Mouse (Mus musculus): ENCODE measurements around the gene Rad50.

Gene Rad50

DNA sequence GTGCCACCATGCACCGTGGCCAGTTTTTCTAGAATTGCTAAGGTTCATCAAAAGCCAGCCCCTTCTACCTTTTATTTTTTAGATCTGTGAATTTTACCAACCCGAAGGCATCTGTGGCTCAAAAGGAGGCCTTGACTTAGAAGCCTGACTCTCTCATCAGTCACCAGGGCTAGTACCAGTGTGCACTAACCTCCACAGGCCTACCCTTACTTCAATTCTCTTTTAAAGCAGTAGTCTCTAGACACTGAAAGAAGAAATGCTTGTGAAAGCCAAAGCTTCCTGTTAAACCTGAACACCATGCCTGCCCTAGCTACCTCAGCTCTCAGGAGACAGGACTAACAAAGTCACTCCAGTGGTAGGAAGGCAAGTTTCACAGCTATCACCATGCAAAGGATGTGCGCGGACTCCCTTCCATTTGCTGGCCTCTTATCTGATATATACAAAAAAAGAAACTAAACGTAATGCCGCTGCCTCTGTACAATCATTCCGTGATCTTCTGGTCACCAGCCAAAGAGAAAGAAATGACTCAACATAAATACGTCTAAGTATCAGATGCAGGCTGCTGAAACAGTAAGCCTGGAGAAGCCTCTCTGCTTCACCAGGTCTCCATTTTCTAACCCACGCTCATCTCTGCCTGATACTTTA, 50.4 kb downstream of the Rad50 start:
- CTCF ChIA-PET = no interaction called here

DNA sequence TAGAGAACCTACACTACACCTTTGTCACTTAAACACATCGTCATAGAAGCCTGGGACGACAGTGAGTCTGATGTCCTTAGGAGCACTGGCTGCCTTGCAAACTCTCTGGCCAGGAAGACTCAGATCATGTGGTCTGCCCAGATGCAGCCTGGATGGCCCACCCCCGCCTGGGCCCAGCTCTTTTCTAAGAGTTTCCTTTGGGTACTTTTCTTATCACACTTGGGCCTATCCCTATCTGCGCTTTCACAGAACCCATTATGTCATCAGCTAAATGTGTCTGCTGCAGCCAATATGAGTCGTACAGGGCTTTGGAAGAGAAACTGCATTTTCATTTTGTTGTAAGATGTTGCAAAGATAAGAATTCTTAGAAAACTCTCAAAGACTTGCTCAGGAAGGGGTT, 52.1 kb downstream of the Rad50 start:
- ChIA-PET CTCF (no interaction called here), POLR2A (no interaction called here)

More for the DNA sequence above, 50.4 kb downstream of the Rad50 start:
- POLR2A ChIA-PET = no interaction called here

DNA sequence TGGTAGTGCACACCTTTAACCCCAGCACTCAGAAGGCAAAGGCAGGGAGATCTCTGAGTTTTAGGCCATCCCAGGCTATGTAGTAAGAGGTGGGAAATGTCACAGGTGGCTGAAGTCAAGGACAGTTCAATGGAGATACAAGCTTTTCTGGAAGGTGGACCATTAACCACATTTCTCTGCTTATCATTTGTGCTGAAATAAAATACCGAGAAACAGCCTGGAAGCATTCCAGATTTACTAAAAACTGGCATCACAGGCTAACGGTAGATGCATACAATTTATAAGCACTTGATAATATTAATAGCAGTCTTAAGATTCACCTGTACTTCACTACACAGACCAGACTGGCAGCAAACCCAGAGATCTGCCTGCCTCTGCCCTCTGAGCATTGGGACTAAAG, 54.7 kb downstream of the Rad50 start:
- ChIA-PET CTCF (no interaction called here), POLR2A (no interaction called here)

DNA sequence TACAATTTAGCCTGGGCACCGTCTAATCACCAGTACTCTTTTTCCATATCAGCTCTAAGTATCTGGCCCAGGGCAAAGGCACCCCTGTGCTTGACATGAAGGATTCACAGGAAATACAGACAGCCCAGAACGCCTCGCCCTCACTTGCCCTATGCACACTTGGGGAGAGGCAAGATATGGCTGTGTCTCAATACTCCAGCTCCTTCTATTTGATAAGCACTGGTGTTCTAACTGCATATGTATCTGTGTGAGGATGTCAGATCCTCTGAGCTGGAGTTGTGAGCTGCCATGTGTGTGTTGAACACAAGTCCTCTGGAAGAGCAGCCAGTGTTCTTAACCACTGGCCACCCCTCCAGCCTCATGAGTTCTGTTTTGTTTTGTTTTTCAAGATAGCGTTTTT, 55.7 kb downstream of the Rad50 start:
- POLR2A ChIA-PET = interaction anchor here in 1 of 4 experiments (1.6 kb wide), 1 partner anchor 18 kb away, joined by 4 read pairs; no protein-coding TSS in a partner anchor
- CTCF ChIA-PET = interaction anchor here in 1 of 4 experiments (0.6 to 1.2 kb wide), 3 partner anchors 24 to 181 kb away, joined by 3 to 4 read pairs (median 3); partner anchors contain the start of gene Gm9837

DNA sequence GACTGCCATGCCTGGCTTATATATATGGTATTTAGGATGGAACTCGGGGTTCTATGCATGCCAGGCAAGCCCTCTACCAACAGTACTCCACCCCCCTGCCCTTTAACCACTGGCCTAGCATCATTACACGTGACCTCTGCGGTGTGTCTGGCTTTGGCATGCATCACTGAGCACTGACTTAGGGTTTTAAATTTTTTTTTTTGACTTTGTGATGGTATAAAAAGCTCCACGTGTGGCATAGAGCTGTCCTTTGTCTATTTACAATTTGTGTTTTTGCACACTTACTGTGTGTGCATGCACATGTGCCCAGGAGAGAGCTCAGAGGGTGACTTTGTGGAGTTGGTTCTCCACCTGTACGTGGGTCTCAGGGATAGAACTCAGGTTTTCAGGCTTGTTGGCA, 63.1 kb downstream of the Rad50 start:
- POLR2A ChIA-PET = interaction anchor here in 2 of 4 experiments (0.6 to 1.2 kb wide), 2 partner anchors 16 to 174 kb away, joined by 4 to 6 read pairs; partner anchors contain the start of gene Gm9837 (in 1 of the 2)
- CTCF ChIA-PET = no interaction called here

DNA sequence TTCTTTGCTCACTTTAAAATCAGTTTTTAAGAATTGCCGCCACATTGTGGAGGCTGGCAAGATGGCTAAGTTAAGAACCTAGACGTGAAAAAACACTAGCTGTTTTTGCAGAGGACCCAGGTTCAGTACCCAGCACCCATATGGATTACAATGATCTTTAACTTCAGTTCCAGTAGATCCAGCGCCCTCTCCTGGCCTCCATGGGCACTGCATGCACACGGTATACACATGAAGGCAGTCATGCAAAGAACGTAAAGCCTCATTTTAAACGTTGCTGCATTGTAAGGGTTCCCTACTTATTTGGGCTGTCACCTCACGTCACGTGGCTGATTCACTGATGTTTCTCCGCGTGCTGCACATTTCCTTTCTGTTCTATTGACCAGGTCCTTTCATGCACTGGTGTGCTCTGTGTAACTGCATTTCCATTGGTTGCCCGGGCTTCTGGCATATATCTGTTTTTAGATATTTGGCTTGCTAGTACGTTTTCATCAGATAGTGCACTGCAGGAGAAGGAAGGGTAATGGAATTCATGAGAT, 64.3 kb downstream of the Rad50 start:
- POLR2A ChIA-PET = no interaction called here
- CTCF ChIA-PET = interaction anchor here in 1 of 4 experiments (0.6 kb wide), 2 partner anchors 53 to 92 kb away, joined by 3 to 4 read pairs; no protein-coding TSS in a partner anchor

DNA sequence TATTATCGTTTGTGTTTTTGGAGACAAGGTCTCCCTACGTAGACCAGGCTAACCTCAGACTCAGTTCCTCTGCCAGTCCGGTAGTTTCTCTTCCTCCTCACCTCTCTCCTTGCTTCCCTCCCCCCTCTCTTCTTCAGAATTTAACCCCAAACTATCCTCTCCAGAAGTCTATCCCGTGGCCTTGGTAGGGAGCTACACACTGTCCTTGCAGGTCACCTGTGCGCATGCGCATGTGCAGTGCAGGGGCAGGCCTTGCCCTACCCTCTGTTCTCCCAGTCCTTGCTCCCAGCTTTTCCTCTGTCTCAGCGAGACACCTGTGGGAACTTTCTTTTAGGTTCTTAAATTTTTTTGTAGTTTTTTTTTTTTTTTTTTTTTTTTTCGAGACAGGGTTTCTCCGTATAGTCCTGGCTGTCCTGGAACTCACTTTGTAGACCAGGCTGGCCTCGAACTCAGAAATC, 69.3 kb downstream of the Rad50 start:
- ChIA-PET POLR2A (interaction anchor here in 3 of 4 experiments (0.7 to 1.6 kb wide), 9 partner anchors 9 to 1347 kb away, joined by 3 to 8 read pairs (median 4); partner anchors contain the start of gene Irf1 (in 1 of the 3)), CTCF (interaction anchor here in 3 of 4 experiments (0.7 to 2.4 kb wide), 7 partner anchors 10 to 379 kb away, joined by 3 to 10 read pairs (median 5); no protein-coding TSS in a partner anchor)

DNA sequence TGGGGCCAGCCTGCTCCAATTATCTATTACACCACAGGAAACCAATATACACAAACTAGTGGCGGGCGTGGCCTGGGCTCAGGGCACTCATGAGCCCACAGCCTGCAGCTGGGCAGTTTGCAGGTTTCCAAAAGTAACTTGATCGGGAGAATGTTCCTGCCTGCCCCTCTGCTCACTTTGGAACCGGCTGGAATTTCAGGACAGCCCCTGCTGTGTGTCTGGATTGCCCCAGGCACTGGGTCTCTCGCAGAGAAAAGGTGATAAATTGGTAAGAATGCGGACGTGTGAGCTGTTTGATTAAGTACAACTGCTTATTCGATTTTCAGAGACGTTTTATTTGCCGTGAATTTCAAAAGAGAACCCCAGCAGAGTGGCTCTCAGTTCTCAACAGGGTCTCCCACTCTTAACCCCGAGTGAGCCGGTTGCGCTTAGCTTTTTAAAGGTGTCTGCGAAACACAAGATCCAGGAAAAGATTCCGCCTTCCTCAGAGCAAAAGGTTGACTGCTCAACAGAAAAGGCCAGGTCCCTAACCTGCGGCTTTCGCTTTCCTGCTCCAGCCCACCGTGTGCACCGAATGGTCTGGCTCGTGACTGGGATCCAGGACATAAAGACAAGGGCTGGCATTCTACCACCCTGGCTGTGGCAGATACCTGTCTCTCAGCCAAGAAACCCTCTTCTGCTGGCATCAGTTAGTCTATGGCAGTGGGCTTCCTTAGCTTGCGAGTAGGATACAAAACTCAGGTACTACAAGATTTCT, 69.9 kb downstream of the Rad50 start:
- POLR2A ChIA-PET = interaction anchor here in 3 of 4 experiments (0.5 to 1.6 kb wide), 11 partner anchors 9 to 1346 kb away, joined by 3 to 8 read pairs (median 4); partner anchors contain the start of genes Irf1 (in 1 of the 3) and Rad50 (in 1 of the 3)
- CTCF ChIA-PET = interaction anchor here (0.6 to 2.4 kb wide), 13 partner anchors 9 to 1846 kb away, joined by 3 to 10 read pairs (median 5); no protein-coding TSS in a partner anchor

DNA sequence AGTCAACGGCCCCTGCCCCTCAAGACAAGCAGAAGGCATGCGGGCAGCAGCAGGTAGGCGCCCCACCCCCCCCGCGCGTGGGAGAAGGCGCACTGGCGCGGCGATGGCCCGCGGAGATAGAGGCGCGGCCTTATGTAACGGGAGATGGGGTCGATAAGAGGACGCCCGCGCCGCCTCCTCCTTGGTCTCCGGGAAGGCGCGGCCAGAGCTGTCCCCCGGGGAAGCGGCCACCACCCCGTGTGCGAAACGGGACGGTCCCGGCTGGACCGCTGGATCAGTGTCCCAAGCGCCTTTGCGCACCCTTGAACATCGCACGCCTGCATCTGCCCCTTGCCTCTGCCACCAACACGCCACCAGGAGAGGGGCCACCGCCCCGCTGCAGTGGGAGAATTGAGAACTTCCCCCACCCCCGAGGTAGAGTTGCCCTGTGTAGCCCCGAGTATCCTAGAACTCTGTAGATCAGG, 70.9 kb downstream of the Rad50 start:
- POLR2A ChIA-PET = interaction anchor here in 3 of 4 experiments (0.6 to 1.4 kb wide), 3 partner anchors 10 to 71 kb away, joined by 3 to 4 read pairs (median 3); partner anchors contain the start of gene Rad50 (in 1 of the 3)
- CTCF ChIA-PET = interaction anchor here in 3 of 4 experiments (0.6 to 2.4 kb wide), 8 partner anchors 9 to 1847 kb away, joined by 3 to 10 read pairs (median 4); no protein-coding TSS in a partner anchor

DNA sequence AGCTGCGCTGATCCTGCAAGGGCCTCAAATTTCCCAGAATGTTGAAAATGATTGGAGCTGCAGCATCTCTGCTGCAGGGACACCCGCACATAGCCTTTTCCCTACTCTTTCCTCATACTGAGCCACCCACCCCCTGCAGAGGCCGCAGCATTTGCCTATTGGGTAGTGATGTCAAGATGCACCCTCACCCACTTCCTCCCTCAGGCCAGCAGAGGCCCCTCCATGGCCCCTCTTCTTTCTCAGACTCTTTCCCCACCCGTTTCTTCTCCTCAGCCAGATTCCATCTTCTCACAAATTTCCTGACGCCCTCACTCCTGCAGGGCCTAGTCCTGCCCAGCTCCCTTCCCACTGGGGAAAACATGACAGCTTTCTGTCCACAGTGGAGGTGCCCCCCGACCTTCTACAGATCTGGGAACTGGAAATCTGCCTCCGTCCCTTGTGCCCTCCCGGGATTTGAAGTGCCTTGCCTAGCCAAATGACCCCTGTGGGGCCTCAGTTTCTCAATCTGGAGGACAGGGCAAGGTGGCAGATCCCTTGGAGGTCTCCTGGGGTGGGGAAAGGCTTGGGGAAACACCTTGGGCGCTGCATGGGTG, 71.4 kb downstream of the Rad50 start:
- POLR2A ChIA-PET = interaction anchor here in 2 of 4 experiments (0.5 to 0.6 kb wide), 2 partner anchors 12 to 170 kb away, joined by 3 read pairs; no protein-coding TSS in a partner anchor
- CTCF ChIA-PET = interaction anchor here in 3 of 4 experiments (0.6 to 1.9 kb wide), 3 partner anchors 8 to 165 kb away, joined by 3 to 9 read pairs (median 4); partner anchors contain the start of gene Gm9837 (in 1 of the 3)

DNA sequence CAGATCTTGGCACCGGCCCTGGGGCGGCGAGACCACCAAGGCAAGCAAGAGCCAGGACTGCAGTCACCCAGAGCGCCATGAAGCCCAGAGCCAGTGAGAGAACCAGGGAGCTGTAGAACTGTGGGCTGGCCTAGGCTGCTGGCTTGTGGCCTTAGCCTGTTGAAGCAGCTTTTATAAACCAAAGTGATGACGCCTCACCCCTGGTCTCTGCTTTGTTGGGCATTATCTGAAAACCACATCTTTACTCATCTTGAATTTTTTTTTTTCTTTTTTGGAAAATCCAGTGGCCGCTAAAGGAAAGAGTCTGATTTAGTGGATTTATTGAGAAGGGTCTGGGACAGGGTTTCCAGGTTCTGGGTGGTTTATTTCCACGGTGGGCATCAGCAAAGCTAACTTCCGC, 72.6 kb downstream of the Rad50 start, which contains the start of gene Il13:
Gene Il13 (minus strand): TSS at position 147 of the 400 bp plus-strand sequence.
- POLR2A ChIA-PET = interaction anchor here in 1 of 4 experiments (1.8 kb wide), 1 partner anchor 16 kb away, joined by 4 read pairs; no protein-coding TSS in a partner anchor
- CTCF ChIA-PET = interaction anchor here in 3 of 4 experiments (0.9 to 1.8 kb wide), 4 partner anchors 29 to 164 kb away, joined by 3 to 5 read pairs (median 4); partner anchors contain the start of gene Gm9837 (in 1 of the 3)

DNA sequence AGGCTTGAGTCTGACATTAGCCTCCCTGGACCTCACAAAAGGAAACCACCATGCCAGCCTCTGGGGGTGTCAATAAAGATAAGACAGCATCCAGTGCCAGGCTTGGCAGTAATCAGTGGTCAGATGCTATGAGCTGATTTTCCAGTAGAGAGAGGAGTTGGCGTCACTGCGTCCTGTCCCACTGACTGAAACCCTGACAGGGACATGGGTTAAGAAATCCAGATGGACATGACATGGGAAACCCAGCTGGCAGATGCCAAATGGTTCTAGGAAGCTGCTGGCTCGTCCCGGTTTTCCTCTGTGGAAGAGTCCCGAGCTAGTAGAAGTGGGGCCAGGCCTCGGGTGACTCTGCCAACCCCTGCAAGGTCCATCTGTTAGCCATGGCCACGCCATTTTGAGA, 73.5 kb downstream of the Rad50 start:
- POLR2A ChIA-PET = interaction anchor here in 1 of 4 experiments (1.8 kb wide), 1 partner anchor 17 kb away, joined by 4 read pairs; no protein-coding TSS in a partner anchor
- CTCF ChIA-PET = interaction anchor here in 3 of 4 experiments (0.9 to 1.8 kb wide), 7 partner anchors 28 to 163 kb away, joined by 3 to 5 read pairs (median 3); partner anchors contain the start of gene Gm9837 (in 2 of the 3)

DNA sequence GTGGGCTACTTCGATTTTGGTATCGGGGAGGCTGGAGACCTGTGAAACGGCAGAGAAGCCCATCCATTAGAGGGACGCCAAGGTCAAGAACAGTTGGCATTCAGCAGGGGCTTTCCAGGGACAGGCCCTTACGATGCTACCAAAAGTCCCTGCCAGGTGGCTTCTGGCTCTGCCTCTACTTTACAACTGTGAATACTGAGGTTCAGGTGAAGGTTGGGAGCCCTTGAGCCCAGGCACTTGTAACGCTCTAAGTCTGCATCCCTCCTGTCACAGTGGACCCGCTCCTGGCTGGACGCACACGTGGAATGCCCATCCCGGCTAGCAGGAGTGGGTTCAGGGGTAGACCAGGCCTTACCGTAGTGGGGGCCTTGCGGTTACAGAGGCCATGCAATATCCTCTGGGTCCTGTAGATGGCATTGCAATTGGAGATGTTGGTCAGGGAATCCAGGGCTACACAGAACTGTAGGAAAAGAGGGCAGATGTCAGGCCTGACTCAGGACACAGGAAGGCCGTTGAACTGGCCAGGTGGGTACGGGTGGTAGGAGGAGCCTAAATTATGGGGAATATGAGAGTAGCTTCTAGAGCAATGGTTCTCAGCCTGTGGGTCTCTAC, 74.9 kb downstream of the Rad50 start:
- POLR2A ChIA-PET = interaction anchor here in 1 of 4 experiments (0.6 kb wide), 1 partner anchor 1774 kb away, joined by 6 read pairs; no protein-coding TSS in a partner anchor
- CTCF ChIA-PET = interaction anchor here in 1 of 4 experiments (1.5 kb wide), 1 partner anchor 105 kb away, joined by 3 read pairs; no protein-coding TSS in a partner anchor

DNA sequence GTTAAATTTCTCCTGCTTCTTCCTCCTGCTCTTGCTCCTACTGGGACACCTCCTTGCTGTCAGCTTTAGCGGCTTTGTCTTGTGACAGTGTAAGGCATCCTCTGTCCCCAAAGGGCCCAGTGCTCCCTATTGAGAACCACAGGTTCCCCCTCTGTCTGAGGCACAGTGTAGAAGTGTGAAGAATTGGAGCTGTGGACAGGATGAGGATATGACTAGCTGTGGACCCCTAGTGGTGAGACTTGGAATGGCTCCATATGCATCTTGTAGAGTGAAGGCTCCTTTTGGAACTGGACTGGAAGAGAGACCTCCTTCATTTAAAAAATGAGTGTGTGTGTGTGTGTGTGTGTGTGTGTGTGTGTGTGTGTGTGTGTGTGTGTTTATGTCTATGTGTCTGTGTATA, 79.3 kb downstream of the Rad50 start:
- POLR2A ChIA-PET = interaction anchor here in 3 of 4 experiments (0.6 to 1.9 kb wide), 7 partner anchors 16 to 327 kb away, joined by 3 to 8 read pairs (median 3); partner anchors contain the start of genes Hspa4 (in 1 of the 3) and Rad50 (in 1 of the 3)
- CTCF ChIA-PET = interaction anchor here (0.5 to 2.2 kb wide), 71 partner anchors 8 to 1986 kb away, joined by 3 to 22 read pairs (median 4); partner anchors contain the start of genes Gm9945 (in 2 of the 4), Sowaha (in 2 of the 4), Gm9837 (in 1 of the 4) and Kif3a (in 1 of the 4)

DNA sequence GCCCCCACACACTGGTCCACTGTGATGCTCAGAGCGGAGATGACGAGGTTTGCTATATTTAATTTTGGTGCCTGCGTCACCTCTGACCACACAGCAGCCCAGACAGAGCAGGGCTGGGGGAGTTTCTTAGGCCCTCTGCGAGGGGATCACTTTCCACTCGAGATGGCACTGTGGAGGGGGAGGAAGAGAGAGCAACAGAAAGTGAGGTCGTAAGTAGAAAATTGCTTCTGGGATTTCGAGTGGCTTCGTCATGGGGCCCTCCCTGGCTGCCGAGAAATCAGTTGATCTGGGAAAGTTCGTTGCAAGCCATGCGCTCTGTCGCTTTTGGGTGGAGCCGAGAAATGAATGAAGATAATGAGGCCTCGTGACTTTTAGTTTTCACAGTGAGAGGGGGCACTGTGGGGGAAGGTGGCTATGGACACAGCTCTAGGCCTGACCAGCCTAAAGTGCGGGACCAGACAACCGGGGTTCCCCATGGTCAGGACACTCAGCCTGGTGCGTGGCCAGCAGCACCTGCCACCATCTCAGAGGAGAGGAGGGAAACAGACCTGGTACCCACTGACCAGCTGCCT, 80.2 kb downstream of the Rad50 start:
- CTCF ChIA-PET = interaction anchor here (0.6 to 2.2 kb wide), 24 partner anchors 9 to 1552 kb away, joined by 3 to 22 read pairs (median 5); partner anchors contain the start of genes Gm9945 (in 2 of the 4), Sowaha (in 2 of the 4), Gm9837 (in 1 of the 4) and Kif3a (in 1 of the 4)
- POLR2A ChIA-PET = interaction anchor here in 3 of 4 experiments (0.6 to 1.9 kb wide), 3 partner anchors 80 to 487 kb away, joined by 3 to 8 read pairs (median 3); partner anchors contain the start of gene Rad50 (in 1 of the 3)

DNA sequence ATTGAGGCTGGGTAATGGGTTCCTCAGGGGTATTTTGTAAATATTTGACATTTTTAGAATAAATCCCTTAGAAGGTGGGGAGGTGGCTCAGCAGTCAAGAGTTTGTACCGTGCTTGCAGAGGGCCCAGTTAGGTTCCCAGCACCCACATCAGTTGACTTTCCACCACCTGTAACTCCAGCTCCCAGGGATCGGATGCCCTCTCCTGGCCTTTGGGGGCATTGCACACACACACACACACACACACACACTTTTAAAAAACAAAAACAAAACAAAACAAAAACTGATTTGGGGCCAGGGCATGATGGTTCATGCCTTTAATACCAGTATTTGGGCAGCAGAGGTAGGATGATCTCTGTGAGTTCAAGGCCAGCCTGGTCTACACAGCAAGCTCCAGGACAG, 83.0 kb downstream of the Rad50 start:
- POLR2A ChIA-PET = interaction anchor here in 1 of 4 experiments (0.6 to 0.7 kb wide), 3 partner anchors 11 to 14 kb away, joined by 3 to 8 read pairs (median 3); no protein-coding TSS in a partner anchor
- CTCF ChIA-PET = interaction anchor here in 3 of 4 experiments (0.5 to 2.2 kb wide), 13 partner anchors 12 to 377 kb away, joined by 3 to 8 read pairs (median 4); partner anchors contain the start of gene Gm9837 (in 2 of the 3)
